Mouse (Mus musculus) bone marrow macrophage, adult 2 months (primary cell): ENCODE measurements around the gene Tbce.

Source experiments
- CTCF ChIP-seq: IDR thresholded peaks from 2 replicates; pipeline ENCODE4 v1.5.1; 2012; ENCODE audit warnings: low read depth, mild to moderate bottlenecking, low read length, moderate library complexity
- POLR2A ChIP-seq: IDR thresholded peaks from 2 replicates; pipeline ENCODE4 v1.6.1; 2012; ENCODE audit warnings: mild to moderate bottlenecking, low read depth, low read length, borderline replicate concordance

DNA sequence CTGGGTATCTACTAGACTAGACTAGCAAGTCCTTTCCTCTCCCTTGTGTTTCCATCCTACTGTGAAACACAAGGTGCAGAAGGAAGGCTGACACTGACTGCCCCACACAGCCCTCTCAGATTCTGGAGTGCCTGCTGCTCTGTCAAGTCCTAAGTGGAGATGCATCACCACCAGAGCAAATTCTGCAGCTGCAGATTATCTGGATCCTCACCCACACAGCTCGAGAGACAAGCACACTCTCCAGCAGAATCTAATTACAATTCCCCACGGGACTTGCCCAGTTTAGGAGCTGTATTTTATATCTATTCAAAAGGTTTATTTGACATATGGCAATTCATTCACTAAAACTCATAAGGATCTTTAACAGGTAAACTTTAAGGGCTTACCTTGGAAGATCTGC, 33.4 kb downstream of the Tbce start:
- no peak for TF ChIP-seq POLR2A
- TF ChIP-seq CTCF, result no peak
